In the genomic region with DNA sequence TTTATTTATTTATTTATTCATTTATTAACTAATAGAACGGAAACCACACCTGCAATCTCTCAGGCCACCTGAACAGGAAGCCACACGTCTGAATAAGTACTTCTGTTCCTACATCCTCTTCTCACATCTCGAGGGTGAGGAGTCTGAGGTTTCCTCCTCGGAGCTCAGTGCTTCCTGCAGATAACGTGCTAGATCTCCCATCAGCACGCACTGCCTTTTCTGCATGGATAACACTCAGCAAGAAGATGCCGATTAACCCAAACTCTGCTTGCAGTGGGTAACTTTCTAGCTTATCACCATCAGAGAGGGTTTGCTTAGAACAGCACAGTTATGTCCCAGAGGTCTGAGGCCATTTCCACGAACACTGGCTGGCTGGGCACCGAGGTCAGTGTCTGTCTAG, we compare ENCODE assay signal across 1 mouse cellular context.
A peak's percentile ranks its signal among the peaks of the same experiment; 100 is the strongest.
TF ChIP-seq lines count a peak whose summit lies in the region.

No protein-coding gene starts in this region.

TF ChIP-seq in MEL, 35 proteins besides CTCF, POLR2A, EP300 and RAD21 (continued from another document):
- TF ChIP-seq MAFK (IDR thresholded peaks at IDR 0.05; ENCODE audit: borderline replicate concordance, low read depth, low read length) (peak; percentile 90), MAX (IDR thresholded peaks at IDR 0.05; ENCODE audit: low read length) (peak; percentile 71; the same call in 1 of the 2 replicates), MYB (IDR thresholded peaks at IDR 0.05; ENCODE audit: low read depth, low read length) (peak; percentile 75), RCOR1 (IDR thresholded peaks at IDR 0.05; ENCODE audit: low read depth, low read length) (peak; percentile 98), TAL1 (IDR thresholded peaks at IDR 0.05; ENCODE audit: low read length) (peak; percentile 98), MYC (IDR thresholded peaks at IDR 0.05; ENCODE audit: low read depth, low read length) (peak; percentile 93), CHD2 (IDR thresholded peaks at IDR 0.05; ENCODE audit: low read length) (peak; percentile 43; the same call in 1 of the 2 replicates), NELFE (IDR thresholded peaks at IDR 0.05; ENCODE audit: low read depth, low read length) (no peak; the same call in 1 of the 2 replicates), MEF2A (IDR thresholded peaks at IDR 0.05; ENCODE audit: extremely low read depth, insufficient replicate concordance, low read depth, low read length, poor library complexity, severe bottlenecking) (0 out of 2 replicates have a peak, but pooled peaks have one; percentile 68), ZKSCAN1 (IDR thresholded peaks at IDR 0.05; ENCODE audit: low read depth, low read length) (no peak; the same call in 1 of the 2 replicates), CHD1 (IDR thresholded peaks at IDR 0.05; ENCODE audit: low read depth, low read length) (no peak), ZC3H11A (IDR thresholded peaks at IDR 0.05; ENCODE audit: low read depth, low read length) (no peak), TCF12 (IDR thresholded peaks at IDR 0.05; ENCODE audit: low read depth, low read length) (peak; percentile 100), TBP (IDR thresholded peaks at IDR 0.05; ENCODE audit: low read depth, low read length) (peak; percentile 31; the same call in 1 of the 2 replicates), GATA1 (IDR thresholded peaks at IDR 0.05; ENCODE audit: low read depth, low read length) (peak; percentile 99), ETS1 (IDR thresholded peaks at IDR 0.05; ENCODE audit: low read depth, low read length) (peak; percentile 98), ELF1 (IDR thresholded peaks at IDR 0.05; ENCODE audit: low read depth, low read length) (peak; percentile 62), E2F4 (IDR thresholded peaks at IDR 0.05; ENCODE audit: borderline replicate concordance, low read depth, low read length) (no peak), JUND (IDR thresholded peaks at IDR 0.05; ENCODE audit: low read depth, low read length) (peak; percentile 53; the same call in 1 of the 2 replicates), MAZ (IDR thresholded peaks at IDR 0.05; ENCODE audit: low read depth, low read length) (peak; percentile 70; the same call in 1 of the 2 replicates), POLR2AphosphoS5 (IDR thresholded peaks at IDR 0.05; ENCODE audit: borderline replicate concordance, low read depth, low read length) (no peak), UBTF (IDR thresholded peaks at IDR 0.05; ENCODE audit: borderline replicate concordance, insufficient read depth, low read depth, low read length) (no peak), USF2 (IDR thresholded peaks at IDR 0.05; ENCODE audit: borderline replicate concordance in 1 of 2, insufficient read depth in 1 of 2, low read depth in 1 of 2, low read length in 2 of 2) (no peak), NRF1 (IDR thresholded peaks at IDR 0.05; ENCODE audit: insufficient read depth, low read depth, low read length, poor library complexity, severe bottlenecking) (no peak), POLR2AphosphoS2 (IDR thresholded peaks at IDR 0.05; ENCODE audit: low read length) (peak; percentile 59; the same call in 1 of the 2 replicates), ZNF384 (IDR thresholded peaks at IDR 0.05; ENCODE audit: low read depth, low read length) (peak; percentile 80), BHLHE40 (IDR thresholded peaks at IDR 0.05; ENCODE audit: borderline replicate concordance, low read depth, low read length) (peak; percentile 93), GABPA (IDR thresholded peaks at IDR 0.05; ENCODE audit: low read depth, low read length) (peak; percentile 55; the same call in 1 of the 2 replicates), KAT2A (conservative IDR thresholded peaks at IDR 0.05; ENCODE audit: low read depth, low read length) (peak; percentile 48; the same call in 1 of the 2 replicates), USF1 (IDR thresholded peaks at IDR 0.05; ENCODE audit: low read depth, low read length) (no peak), MXI1 (IDR thresholded peaks at IDR 0.05; ENCODE audit: low read depth, low read length) (peak; percentile 72), ZMIZ1 (IDR thresholded peaks at IDR 0.05; ENCODE audit: low read depth, low read length) (peak; percentile 67), HCFC1 (IDR thresholded peaks at IDR 0.05; ENCODE audit: low read depth, low read length) (peak; percentile 64), SMC3 (IDR thresholded peaks at IDR 0.05; ENCODE audit: low read depth, low read length) (0 out of 2 replicates have a peak, but pooled peaks have one; percentile 22)
